Mouse (Mus musculus) small intestine, adult 2 months (tissue): ENCODE measurements around the gene Ppp4r3a.

Experiments
- CTCF ChIP-seq: fragments of 200-500 bp; IDR thresholded peaks from 2 replicates; pipeline ENCODE4 v1.5.1; 2012; ENCODE audit warnings: low read depth, mild to moderate bottlenecking, control low read depth, inconsistent platforms, low read length, moderate library complexity, mixed read lengths; ENCODE audit not compliant: insufficient replicate concordance, insufficient read length; ENCODE audit errors: extremely low read depth
- POLR2A ChIP-seq: fragments of 200-500 bp; IDR thresholded peaks from 2 replicates; pipeline ENCODE4 v1.6.1; 2012; ENCODE audit warnings: low read depth, mild to moderate bottlenecking, control low read depth, inconsistent platforms, low read length, moderate library complexity

DNA sequence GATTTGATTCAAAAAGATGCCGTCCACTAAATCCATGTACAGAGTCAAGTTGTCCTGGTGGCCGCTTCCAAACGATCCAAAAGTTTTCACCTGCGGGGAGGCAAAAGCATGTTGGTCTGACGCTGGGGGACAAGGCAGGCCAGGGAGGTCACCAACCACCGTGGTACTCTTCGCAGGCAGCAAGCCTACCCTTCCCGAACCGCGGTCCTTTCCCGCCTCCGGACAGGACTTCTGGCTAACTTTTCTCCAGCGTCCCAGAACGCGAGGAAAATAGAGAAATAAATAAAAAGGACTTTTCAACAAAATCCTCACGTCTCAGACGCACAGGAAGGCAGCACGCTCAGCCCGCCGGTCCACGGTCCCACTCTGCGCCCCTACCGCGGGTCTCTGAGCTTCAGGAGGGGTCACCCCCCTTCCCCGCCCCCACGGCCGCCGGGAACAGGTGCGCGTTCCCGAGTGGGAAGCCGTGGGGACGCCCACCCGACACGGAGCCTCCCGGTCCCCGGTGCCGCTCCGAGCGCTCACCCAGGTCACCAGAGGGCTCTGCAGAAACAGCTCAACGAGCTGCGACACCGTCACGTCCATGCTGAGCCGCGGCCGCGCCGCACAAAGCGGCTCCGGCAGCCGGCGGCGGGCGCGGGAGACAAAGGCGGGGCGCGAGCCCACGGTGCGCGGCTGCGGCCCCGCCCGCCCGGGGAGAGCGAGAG, 55.1 kb downstream of the Ppp4r3a start:
- peak; percentile 73; the same call in 1 of the 2 replicates for TF ChIP-seq POLR2A
- no peak for TF ChIP-seq CTCF
